7 mouse cellular contexts compared by ENCODE assay signal in the genomic region with DNA sequence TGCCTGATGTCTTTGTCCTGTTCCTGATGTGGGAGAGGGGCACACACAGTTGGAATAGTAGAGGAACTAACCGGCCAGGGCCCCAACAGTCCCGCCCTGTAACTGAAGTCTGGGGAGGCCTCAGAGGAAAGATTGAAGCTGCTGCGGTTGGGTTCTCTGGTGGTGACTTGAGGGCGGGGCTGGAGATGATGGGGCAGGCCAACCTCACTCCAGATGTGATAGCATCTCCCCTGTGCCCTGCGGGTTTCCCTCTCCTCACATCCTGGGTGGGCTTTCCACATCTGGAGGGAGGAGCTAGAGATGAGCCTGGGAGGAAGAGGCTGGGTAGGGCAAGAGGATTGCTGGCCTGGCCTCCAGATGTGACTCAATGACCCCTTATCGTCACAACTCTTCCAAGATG. TPM values are rescaled to one million over a fixed set of nuclear protein-coding genes. Genes with fewer than 3 reads are reported as not detected.
DNase-seq lines count a peak whose midpoint lies in the region; ATAC-seq lines count a peak whose summit lies in the region.

No protein-coding gene starts in this region.

- peak; percentile 89 for DNase-seq in CD4-positive helper T cell, adult 2 months (ENCODE audit: low read depth, low spot score)
- DNase-seq in CD8-positive naive resting alpha-beta T cell, adult 2 months (ENCODE audit: low read depth in 2 of 2, low spot score in 2 of 2), result peak; percentile 60 to 73
- no peak for DNase-seq in ovary, postnatal 36 days (ENCODE audit: low spot score)
- no peak for DNase-seq in ovary, postnatal 14 days (ENCODE audit: low spot score)
- no peak for DNase-seq in urinary bladder, postnatal 14 days (ENCODE audit: low spot score)

- peak; percentile 70 for ATAC-seq in erythroid progenitor cell, adult 5-6 weeks (replicated peaks; ENCODE audit: low FRiP score, poor library complexity, severe bottlenecking)
- ATAC-seq in megakaryocyte-erythroid progenitor cell, adult 5-6 weeks (replicated peaks; ENCODE audit: low FRiP score, low TSS enrichment, poor library complexity, severe bottlenecking), result peak; percentile 64

RNA-seq across cellular contexts. Expression of a gene that starts 2.9 kb away (rescaled TPM):
- 66.7 and 92.6 TPM in 2 replicates for total RNA-seq in erythroid progenitor cell, adult 5-6 weeks (2015; ENCODE audit: low replicate concordance)
- total RNA-seq in erythroid progenitor cell, adult 5-6 weeks (2017; ENCODE audit: low replicate concordance), result 67.5 and 70.4 TPM in 2 replicates
- 54.9 and 83.9 TPM in 2 replicates for total RNA-seq in megakaryocyte-erythroid progenitor cell, adult 5-6 weeks (2014; fragmentation: Nextera tagmentation)
- 91.1 and 98.2 TPM in 2 replicates for total RNA-seq in megakaryocyte-erythroid progenitor cell, adult 5-6 weeks (2017)

RNA-seq across cellular contexts. Expression of a gene that starts 9.9 kb away (rescaled TPM):
- total RNA-seq in erythroid progenitor cell, adult 5-6 weeks (2015; ENCODE audit: low replicate concordance), result 0.72 and 2.1 TPM in 2 replicates
- total RNA-seq in erythroid progenitor cell, adult 5-6 weeks (2017; ENCODE audit: low replicate concordance), result 1.4 TPM in 1 of 2 replicates, not detected in the other
- total RNA-seq in megakaryocyte-erythroid progenitor cell, adult 5-6 weeks (2014; fragmentation: Nextera tagmentation), result 12.7 and 22.5 TPM in 2 replicates
- 6.6 and 6.9 TPM in 2 replicates for total RNA-seq in megakaryocyte-erythroid progenitor cell, adult 5-6 weeks (2017)

RNA-seq across cellular contexts. Expression of a gene that starts 11.1 kb away (rescaled TPM):
- total RNA-seq in erythroid progenitor cell, adult 5-6 weeks (2015; ENCODE audit: low replicate concordance), result 12.6 and 22.6 TPM in 2 replicates
- total RNA-seq in erythroid progenitor cell, adult 5-6 weeks (2017; ENCODE audit: low replicate concordance), result 6.8 and 11.2 TPM in 2 replicates
- 52.3 and 56.7 TPM in 2 replicates for total RNA-seq in megakaryocyte-erythroid progenitor cell, adult 5-6 weeks (2014; fragmentation: Nextera tagmentation)
- 15.3 and 31.6 TPM in 2 replicates for total RNA-seq in megakaryocyte-erythroid progenitor cell, adult 5-6 weeks (2017)

RNA-seq across cellular contexts. Expression of a gene that starts 23.9 kb away (rescaled TPM):
- total RNA-seq in erythroid progenitor cell, adult 5-6 weeks (2015; ENCODE audit: low replicate concordance), result 40.7 and 72.8 TPM in 2 replicates
- 46.2 and 61.3 TPM in 2 replicates for total RNA-seq in erythroid progenitor cell, adult 5-6 weeks (2017; ENCODE audit: low replicate concordance)
- 29.1 and 33.9 TPM in 2 replicates for total RNA-seq in megakaryocyte-erythroid progenitor cell, adult 5-6 weeks (2014; fragmentation: Nextera tagmentation)
- total RNA-seq in megakaryocyte-erythroid progenitor cell, adult 5-6 weeks (2017), result 11.2 and 12.5 TPM in 2 replicates

RNA-seq across cellular contexts. Expression of a gene that starts 24.0 kb away (rescaled TPM):
- total RNA-seq in erythroid progenitor cell, adult 5-6 weeks (2015; ENCODE audit: low replicate concordance), result 17.7 and 21.4 TPM in 2 replicates
- 0.26 and 7.1 TPM in 2 replicates for total RNA-seq in erythroid progenitor cell, adult 5-6 weeks (2017; ENCODE audit: low replicate concordance)
- total RNA-seq in megakaryocyte-erythroid progenitor cell, adult 5-6 weeks (2014; fragmentation: Nextera tagmentation), result 31.8 and 53.7 TPM in 2 replicates
- total RNA-seq in megakaryocyte-erythroid progenitor cell, adult 5-6 weeks (2017), result 11.4 and 11.6 TPM in 2 replicates

Comparison
In these comparisons a context has a peak if more than half of its experiments do, and no peak if none do; other contexts are left out.
1. DNase-seq: peak in CD4-positive helper T cell, adult 2 months (single experiment) and CD8-positive naive resting alpha-beta T cell, adult 2 months (2 of 2); none in ovary, postnatal 36 days (single experiment), ovary, postnatal 14 days (single experiment) and urinary bladder, postnatal 14 days (single experiment).